Mouse (Mus musculus) stomach, postnatal 0 days (tissue): ENCODE measurements around the gene Gm16253.

Source experiments
- CTCF ChIP-seq: IDR thresholded peaks from 2 replicates; pipeline ENCODE4 v1.5.1; 2016; ENCODE audit warnings: antibody characterized with exemption, low read depth, mild to moderate bottlenecking, moderate library complexity
- EP300 ChIP-seq: optimal IDR thresholded peaks from 2 replicates; pipeline ENCODE3; 2016; ENCODE audit warnings: antibody characterized with exemption

- TF ChIP-seq CTCF (no peak), EP300 (no peak)
These were observed 17.3 kb upstream of the Gm16253 start for GRCm38 (mm10) chr3:96559398-96559910.
